14 mouse cellular contexts compared by ENCODE assay signal in the genomic region with DNA sequence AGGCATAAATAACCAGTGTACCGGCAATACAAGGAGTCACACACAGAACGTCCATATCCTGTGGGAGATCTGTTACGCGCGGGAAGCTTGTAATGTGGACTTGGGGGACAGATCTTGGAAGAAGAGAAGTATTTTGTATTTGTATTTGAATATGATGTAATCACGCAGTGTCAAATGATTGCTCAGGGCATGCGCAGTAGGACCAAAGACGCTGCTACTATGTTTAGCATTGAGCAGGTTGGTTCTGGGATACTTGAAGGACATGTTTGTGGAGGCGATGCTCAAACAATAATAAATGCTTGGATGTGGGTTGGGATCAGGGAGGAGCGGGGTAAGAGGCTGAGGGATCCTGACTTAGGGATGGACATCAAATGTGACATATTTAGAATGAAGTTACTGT. TPM values are rescaled to one million over a fixed set of nuclear protein-coding genes. Genes with fewer than 3 reads are reported as not detected.
DNase-seq lines count a peak whose midpoint lies in the region; TF ChIP-seq lines count a peak whose summit lies in the region.
"Had no signal": no experiment of that assay in that cellular context is flagged by ENCODE, and none has a peak within 500 bp of the region (broad histone marks: within the 10 kb centered on the region; RNA-seq: fewer than 3 reads in every experiment).

No protein-coding gene starts in this region.

- H3K27ac ChIP-seq in left cerebral cortex, adult 2 months, result peak overlapping the region; percentile 44; the same call in 1 of the 2 replicates
- H3K27ac ChIP-seq in CH12.LX (ENCODE audit: insufficient read depth, low read depth), result no peak overlapping the region
- H3K27ac ChIP-seq: embryonic facial prominence, embryonic 12.5 days; hindbrain, embryonic 14.5 days; liver, embryonic 13.5 days; neural tube, embryonic 12.5 days had no signal

- H3K4me1 ChIP-seq in CH12.LX (ENCODE audit: control insufficient read depth in 1 of 2, insufficient read depth in 2 of 2), result peaks cover 0 to 5% of the 10 kb centered on the region in 2 experiments; a peak in 2 of 4 replicates
- H3K4me1 ChIP-seq: embryonic facial prominence, embryonic 12.5 days; liver, embryonic 13.5 days; neural tube, embryonic 12.5 days had no signal

- peak overlapping the region; percentile 17 for H3K4me3 ChIP-seq in left cerebral cortex, adult 2 months
- no peak overlapping the region for H3K4me3 ChIP-seq in CH12.LX (replicated peaks in 1 of 3; ENCODE audit: low read depth in 2 of 3, low read length in 2 of 3, poor library complexity in 1 of 3)
- H3K4me3 ChIP-seq: embryonic facial prominence, embryonic 12.5 days; liver, embryonic 13.5 days; neural tube, embryonic 12.5 days had no signal

- in situ Hi-C loops in CH12.LX (cut with MboI; ENCODE audit: low pct_ligation_motif_present, low pct_unique_long_range_greater_than_20kb, low sequenced_read_pairs), result no loop called here

- no peak overlapping the region for H3K9ac ChIP-seq in CH12.LX (ENCODE audit: insufficient read depth, low read depth)
- H3K9ac ChIP-seq: embryonic facial prominence, embryonic 12.5 days; forebrain, postnatal 0 days; hindbrain, embryonic 14.5 days; liver, embryonic 13.5 days; neural tube, embryonic 12.5 days had no signal

- TF ChIP-seq EP300 in CH12.LX (IDR thresholded peaks at IDR 0.05; ENCODE audit: low read length), result no peak

- no peaks in the 10 kb centered on the region for H3K79me2 ChIP-seq in CH12.LX (replicated peaks; ENCODE audit: control insufficient read depth, extremely low read depth, insufficient read depth, poor library complexity, severe bottlenecking)

- DNase-seq in heart, adult 11 months, result peak; percentile 51
- DNase-seq in heart, postnatal 4 days, result no peak
- DNase-seq in left cerebral cortex, adult 2 months (ENCODE audit: extremely low spot score in 1 of 2, low spot score in 2 of 2), result no peak
- no peak for DNase-seq in left cerebral cortex, postnatal 36 days (ENCODE audit: low spot score in 2 of 2)
- DNase-seq in CH12.LX (ENCODE audit: extremely low read depth), result no peak
- DNase-seq in brain, adult 2 months (ENCODE audit: low read depth, low spot score), result peak; percentile 68
- DNase-seq in kidney, adult 9 months, result no peak

- intact Hi-C loops in left cerebral cortex, adult 2 months (cut with DNase I), result loop anchor here (1.0 to 5.0 kb wide), 3 partner anchors 81 to 143 kb away; partner anchors contain the start of gene Slain1
- intact Hi-C loops in left cerebral cortex, postnatal 36 days (cut with DNase I), result loop anchor here (1.0 to 5.0 kb wide), 3 partner anchors 101 to 476 kb away; partner anchors contain the start of gene Slain1

- dilution Hi-C loops in CH12.LX (cut with MboI; ENCODE audit: extremely low pct_ligation_motif_present, extremely low pct_unique_long_range_greater_than_20kb, low sequenced_read_pairs), result loop anchor here (25.0 kb wide), 1 partner anchor 411 kb away; no protein-coding TSS in a partner anchor

- no peaks in the 10 kb centered on the region for H3K36me3 ChIP-seq in CH12.LX (replicated peaks in 1 of 2; ENCODE audit: control insufficient read depth in 1 of 2, insufficient read depth in 1 of 2, low read length in 1 of 2)
- H3K36me3 ChIP-seq: embryonic facial prominence, embryonic 12.5 days; liver, embryonic 13.5 days; neural tube, embryonic 12.5 days had no signal

- H3K4me2 ChIP-seq in CH12.LX (ENCODE audit: insufficient read depth, low read depth, poor library complexity, severe bottlenecking), result peak overlapping the region; percentile 33
- H3K4me2 ChIP-seq: embryonic facial prominence, embryonic 12.5 days; hindbrain, embryonic 14.5 days; liver, embryonic 13.5 days; neural tube, embryonic 12.5 days had no signal

- no peak for TF ChIP-seq RAD21 in CH12.LX (IDR thresholded peaks at IDR 0.05; ENCODE audit: low read depth, low read length)

- H3K9me3 ChIP-seq in CH12.LX (replicated peaks; ENCODE audit: low read length), result no peaks in the 10 kb centered on the region
- H3K9me3 ChIP-seq: embryonic facial prominence, embryonic 12.5 days; liver, embryonic 13.5 days; neural tube, embryonic 12.5 days had no signal

- no peak for TF ChIP-seq CTCF in left cerebral cortex, adult 2 months (IDR thresholded peaks at IDR 0.05)
- TF ChIP-seq CTCF in CH12.LX (conservative IDR thresholded peaks at IDR 0.05 in 1 of 2, IDR thresholded peaks at IDR 0.05 in 1 of 2; ENCODE audit: low read depth in 2 of 2, low read length in 2 of 2), result no peak

- TF ChIP-seq POLR2A in CH12.LX (IDR thresholded peaks at IDR 0.05; ENCODE audit: low read depth, low read length), result no peak

- H3K27me3 ChIP-seq in CH12.LX (replicated peaks), result no peaks in the 10 kb centered on the region
- H3K27me3 ChIP-seq: embryonic facial prominence, embryonic 12.5 days; liver, embryonic 13.5 days; neural tube, embryonic 12.5 days had no signal

TF ChIP-seq in CH12.LX, 34 proteins besides CTCF, POLR2A, EP300 and RAD21:
- TF ChIP-seq CHD1 (IDR thresholded peaks at IDR 0.05; ENCODE audit: low read depth, low read length) (no peak), NRF1 (IDR thresholded peaks at IDR 0.05; ENCODE audit: low read depth, low read length) (peak; percentile 51)

RNA-seq across cellular contexts. Expression of gene Scel, which starts 37.8 kb away (rescaled TPM):
- total RNA-seq in heart, postnatal 4 days (2021), result under 1 TPM in 1 of 2 experiments, not detected in 1; 0.18 TPM
- 1 to 10 TPM in 1 of 2 experiments, under 1 TPM in 1; 0.95 to 1.1 TPM for total RNA-seq in left cerebral cortex, adult 2 months (2021)
- total RNA-seq in left cerebral cortex, postnatal 36 days (2021), result 1 to 10 TPM; 1.1 to 1.4 TPM
- total RNA-seq in CH12.LX (2012; rRNA removed) (0.04 and 0.13 TPM in 2 replicates), CH12.LX (2014; rRNA removed) (0.31 and 0.62 TPM in 2 replicates)
- polyA plus RNA-seq in CH12.LX (2012; ENCODE audit: insufficient read length, low read depth), result 0.30 and 0.31 TPM in 2 replicates
- total RNA-seq: MEL had no signal
- polyA plus RNA-seq: activated CD4-positive, CD25-positive, alpha-beta regulatory T cell, adult 4 months had no signal

Comparison
In these comparisons a context has a peak if more than half of its experiments do, and no peak if none do; other contexts are left out.
1. DNase-seq: peak in heart, adult 11 months (single experiment) and brain, adult 2 months (single experiment); none in heart, postnatal 4 days (single experiment), left cerebral cortex, adult 2 months (0 of 2), left cerebral cortex, postnatal 36 days (0 of 2), CH12.LX (single experiment) and kidney, adult 9 months (single experiment).